Mouse (Mus musculus) inflammation-experienced regulatory T-cells, adult 6 months (primary cell): Measurements from ENCODE around the gene Scp2d1. TPM values are rescaled to one million over a fixed set of nuclear protein-coding genes. Genes with fewer than 3 reads are reported as not detected.
"Not testable (repeated sequence)": the region's sequence is repeated elsewhere in the genome, so short reads cannot be mapped to it uniquely, and the experiment has no call there.

Experiments
- ATAC-seq: one replicate; pipeline ENCODE4 v1.8.0; 2017
- polyA plus RNA-seq, 3 experiments: library from polyadenylated mRNA; unstranded; fragments of 100-300 nt; shearing (Covaris generic); gene quantifications; one replicate each; pipeline ENCODE4 v1.2.1; 2017

The Scp2d1 gene
- polyA plus RNA-seq: not detected

DNA sequence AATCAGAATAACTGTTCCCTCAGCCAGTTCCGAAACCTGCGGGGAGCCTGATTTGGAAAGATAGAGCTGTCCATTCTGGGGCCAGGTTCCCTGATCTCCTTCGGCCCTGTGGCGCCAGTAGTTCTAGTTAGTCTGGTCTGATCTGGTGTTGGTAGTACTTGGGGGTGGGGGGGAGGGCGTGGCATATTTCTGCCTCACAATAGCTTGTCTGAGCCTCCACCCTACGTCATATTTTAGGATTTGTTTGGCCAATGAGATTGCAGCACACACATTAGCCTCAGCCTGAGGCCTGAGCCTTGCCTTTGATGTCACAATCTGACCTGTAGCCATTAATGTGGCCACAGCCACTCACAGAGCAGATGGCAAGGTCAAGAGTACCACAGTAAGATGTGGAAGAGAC lies at the start of gene Scp2d1:
Scp2d1 (plus strand) TSS at position 301 of the 400 bp plus-strand sequence.
- ATAC-seq: not testable (repeated sequence)

- ATAC-seq: no peak
Observed at GRCm38 (mm10) chr2:144774636-144775160, 48.8 kb upstream of the Scp2d1 start.

GRCm38 (mm10) chr2:144775626-144776025 lies 47.8 kb upstream of the Scp2d1 start:
- no peak for ATAC-seq

- no peak for ATAC-seq
Observed at GRCm38 (mm10) chr2:144779263-144779662, 44.2 kb upstream of the Scp2d1 start.

- ATAC-seq: no peak
Observed at GRCm38 (mm10) chr2:144780731-144781130, 42.7 kb upstream of the Scp2d1 start.

GRCm38 (mm10) chr2:144781871-144782270 lies 41.6 kb upstream of the Scp2d1 start:
- no peak for ATAC-seq

DNA sequence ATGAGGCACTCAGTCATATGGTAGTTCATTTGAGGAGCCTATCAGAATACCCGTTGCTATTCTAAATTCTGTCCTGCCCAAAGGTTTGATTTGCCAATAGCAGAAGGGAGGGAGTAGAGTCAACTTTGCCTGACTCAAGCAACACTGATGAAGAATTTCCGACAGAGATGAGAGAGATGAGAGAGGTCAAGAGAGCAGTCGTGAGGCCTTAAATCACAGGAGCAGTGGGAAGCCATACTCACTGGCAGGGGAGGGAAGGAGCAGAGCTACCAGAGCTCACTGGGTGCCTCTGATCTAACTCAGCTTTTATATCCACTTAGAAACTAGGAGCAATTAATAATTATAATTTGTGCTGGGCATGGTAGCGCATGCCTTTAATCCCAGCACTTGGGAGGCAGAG lies 41.0 kb upstream of the Scp2d1 start:
- ATAC-seq: no peak

- ATAC-seq: no peak
Observed at GRCm38 (mm10) chr2:144783190-144783589, 40.3 kb upstream of the Scp2d1 start.

GRCm38 (mm10) chr2:144783831-144784230 lies 39.6 kb upstream of the Scp2d1 start:
- no peak for ATAC-seq

DNA sequence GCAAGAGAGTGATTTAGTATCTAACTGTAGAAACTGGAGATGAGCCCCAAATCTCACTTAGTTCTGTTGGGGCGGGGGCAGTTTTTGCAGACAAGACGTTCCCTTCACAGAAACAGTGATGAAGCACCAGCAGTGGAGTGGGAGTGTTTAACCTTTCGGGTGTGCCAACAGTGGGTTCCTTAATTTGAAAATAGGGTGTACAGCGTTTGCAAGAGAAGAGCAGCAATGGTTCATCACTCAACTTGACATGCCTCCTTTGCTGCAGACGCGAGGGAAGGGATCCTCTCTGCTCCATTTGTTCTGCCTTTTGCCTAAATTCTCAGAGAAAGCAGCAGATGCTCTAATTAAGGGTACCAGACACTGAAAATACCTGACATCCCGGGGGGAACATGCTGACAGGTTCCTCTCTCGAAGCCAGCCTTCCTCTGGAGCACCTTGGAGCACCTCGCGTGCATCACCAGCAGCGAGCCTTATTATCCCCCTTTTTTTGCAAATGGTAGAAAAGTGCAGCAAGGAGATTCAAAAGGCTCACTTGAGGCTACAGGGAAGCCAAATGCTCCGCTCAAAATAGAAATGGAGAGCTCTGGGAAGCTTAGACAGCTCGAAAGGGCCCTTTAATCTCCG lies 31.7 kb upstream of the Scp2d1 start:
- ATAC-seq: no peak

DNA sequence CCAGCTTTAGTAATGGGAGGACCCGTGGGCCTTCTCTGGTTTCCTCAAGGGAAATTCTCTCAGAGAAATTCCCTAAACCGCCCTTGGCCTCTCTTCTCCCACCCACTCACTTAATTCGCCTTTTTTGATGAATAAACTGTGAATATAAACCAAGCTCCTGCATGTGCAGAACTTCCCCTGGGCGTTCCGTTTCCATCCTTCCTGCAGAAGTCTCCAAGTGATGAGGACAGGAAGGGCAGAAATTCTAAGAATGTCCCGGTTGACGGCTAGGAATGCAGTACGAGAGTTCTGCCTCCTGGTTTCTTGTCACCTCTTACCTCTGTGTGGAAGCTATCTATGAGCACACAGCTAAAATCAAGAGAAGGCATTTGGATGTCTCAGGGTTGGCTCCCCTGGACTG lies 25.9 kb upstream of the Scp2d1 start:
- no peak for ATAC-seq

DNA sequence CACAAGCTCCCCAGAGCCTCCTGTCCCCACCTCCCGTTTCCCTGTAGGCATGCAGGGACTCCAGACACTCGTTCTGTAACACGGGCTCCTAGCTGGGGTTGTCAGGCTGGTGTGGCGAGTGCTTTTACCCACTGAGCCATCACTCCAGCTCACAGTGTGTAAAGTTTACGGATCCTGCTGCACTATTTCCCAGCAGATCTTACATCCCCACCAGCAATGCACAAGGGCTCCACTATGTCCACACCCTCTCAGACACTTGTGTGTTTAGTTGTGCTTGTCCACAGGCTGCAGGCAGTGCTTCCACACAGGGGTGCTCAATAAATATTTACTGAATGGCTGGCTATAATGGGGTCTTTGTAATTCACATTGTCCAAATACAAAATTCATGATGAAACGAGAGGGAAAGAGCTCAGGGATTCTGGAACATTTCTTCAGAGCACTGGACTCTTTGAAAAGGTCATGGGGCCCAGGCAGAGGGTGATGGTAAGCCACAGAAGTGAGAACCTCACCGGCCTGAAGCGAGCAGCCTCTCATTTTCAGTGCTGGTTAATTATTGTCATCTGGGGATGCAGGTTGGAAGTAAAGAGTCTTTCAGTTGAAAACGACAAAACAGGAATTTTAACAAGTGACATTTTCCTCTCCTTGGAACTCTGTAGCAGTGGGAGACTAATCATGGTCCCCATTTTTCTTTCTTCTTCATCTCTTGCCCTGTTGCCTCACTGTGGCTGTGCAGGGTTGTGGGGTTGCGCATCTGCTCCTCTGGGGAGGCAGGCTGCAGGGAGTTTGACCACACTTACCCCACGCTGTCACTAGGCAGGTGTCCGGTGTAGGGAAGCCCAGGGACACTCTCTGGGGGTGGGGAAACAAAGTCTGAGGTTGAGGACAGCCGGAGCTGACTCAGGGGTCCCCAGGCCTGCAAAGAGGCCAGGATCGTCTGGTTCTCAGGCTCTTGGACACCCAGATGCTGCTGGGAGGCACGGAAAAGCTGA lies 15.4 kb upstream of the Scp2d1 start:
- ATAC-seq: no peak

DNA sequence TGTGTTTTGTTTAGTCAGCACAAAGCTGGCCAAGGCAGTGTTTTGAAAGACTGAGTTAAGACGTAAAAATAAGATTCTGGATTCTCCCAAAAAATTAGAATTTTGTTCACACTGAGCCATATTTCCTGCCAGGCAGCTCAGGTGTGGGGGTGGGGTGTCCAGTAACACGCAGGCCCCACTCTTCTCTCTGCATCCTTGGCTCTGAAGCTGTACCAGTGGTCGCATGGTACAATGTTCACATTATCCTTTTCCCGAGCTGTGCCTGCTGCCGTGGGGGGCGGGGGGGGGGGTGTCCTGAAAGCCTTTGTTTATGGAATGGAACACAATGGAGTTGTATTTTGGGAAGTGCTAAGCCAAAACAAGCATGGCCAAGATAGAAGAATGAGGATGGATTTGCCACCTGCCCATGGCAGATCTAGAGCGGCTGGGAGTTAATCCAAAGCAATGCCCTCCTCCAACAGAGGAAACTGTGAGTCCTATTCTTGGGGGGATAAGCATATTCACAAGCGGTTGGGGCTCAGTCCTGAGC lies 5.1 kb downstream of the Scp2d1 start:
- ATAC-seq: no peak

DNA sequence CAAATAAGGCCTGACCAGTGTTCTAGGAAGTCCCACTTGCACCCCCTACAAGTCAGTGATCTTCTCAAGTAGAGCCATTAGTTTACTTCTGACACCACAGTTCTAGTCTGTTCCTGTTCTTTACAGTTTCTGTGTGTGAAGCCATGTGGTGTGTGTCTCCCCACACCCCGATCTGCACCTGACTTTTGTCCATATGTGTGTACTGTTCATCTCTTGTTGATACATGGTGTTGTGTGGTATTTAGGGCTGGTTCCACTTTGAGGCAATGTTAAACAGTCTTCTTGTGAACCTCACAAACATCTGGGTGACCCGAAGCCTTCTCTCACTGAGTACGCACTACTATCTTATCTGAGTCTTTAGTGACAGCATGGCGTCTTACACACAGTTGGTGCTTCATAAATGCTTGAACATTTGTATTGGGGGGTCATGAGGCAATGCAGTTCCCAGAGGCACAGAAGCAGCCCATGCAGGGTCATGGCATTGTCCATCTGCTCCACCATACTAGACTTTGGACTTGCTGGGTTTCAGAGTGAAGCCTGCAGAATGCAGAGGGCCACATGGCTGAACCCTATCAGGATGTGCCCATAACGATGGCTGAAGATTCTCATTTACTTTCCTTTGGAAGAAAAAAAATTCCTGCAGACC lies 13.3 kb downstream of the Scp2d1 start:
- ATAC-seq: no peak

- ATAC-seq: no peak
Observed at GRCm38 (mm10) chr2:144837312-144837679, 13.8 kb downstream of the Scp2d1 start.

DNA sequence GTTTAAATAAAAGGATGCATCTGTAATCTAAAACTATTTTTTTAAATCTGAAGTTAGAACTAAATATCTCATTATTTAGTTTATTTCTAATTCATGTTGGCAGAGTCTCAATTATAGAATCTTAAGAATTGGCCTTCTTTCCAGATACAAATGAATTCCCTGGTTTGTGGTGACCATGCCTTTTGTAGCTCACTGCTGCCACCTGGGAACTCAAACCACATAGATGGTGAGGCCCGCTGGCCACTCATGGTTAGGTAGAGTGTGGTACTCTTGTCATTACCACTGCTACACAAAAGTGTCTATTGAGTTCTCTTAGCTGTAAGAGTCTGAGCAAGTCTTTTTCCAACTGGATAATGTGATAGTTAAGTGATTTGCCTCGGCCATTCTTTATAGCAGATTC lies 45.4 kb downstream of the Scp2d1 start:
- ATAC-seq: no peak

Other genes with a start within 250 kb of the Scp2d1 start
- gene Smim26, start 229.6 kb upstream of the Scp2d1 start, polyA plus RNA-seq: 10 to 100 TPM; 23.4 to 29.0 (median 24.8) TPM
- 10 to 100 TPM; 64.8 to 90.8 (median 83.9) TPM for gene Dtd1, start 223.8 kb upstream of the Scp2d1 start, polyA plus RNA-seq